Mouse (Mus musculus): ENCODE results near the gene Lysmd4. TPM values are rescaled to one million over a fixed set of nuclear protein-coding genes. Genes with fewer than 3 reads are reported as not detected.
A peak's percentile ranks its signal among the peaks of the same experiment; 100 is the strongest.
"Not testable (repeated sequence)": the region's sequence is repeated elsewhere in the genome, so short reads cannot be mapped to it uniquely, and the experiment has no call there.

The Lysmd4 gene
- polyA plus RNA-seq, 1 experiment from 2014 or later = 28.5 TPM

- Histone ChIP-seq H3K4me2 (replicated peaks) (no peak overlapping the region), H3K9me3 (no peaks in the 10 kb centered on the region), H3K27me3 (no peaks in the 10 kb centered on the region), H3K27ac (no peak overlapping the region), H3K36me3 (peaks cover 56% of the 10 kb centered on the region), H3K9ac (replicated peaks) (no peak overlapping the region), H3K4me3 (replicated peaks) (no peak overlapping the region), H3K4me1 (replicated peaks) (peaks cover 11% of the 10 kb centered on the region)
- WGBS = 83% methylated on average over 8 of the region's 8 CpGs
- ATAC-seq = no peak
Measured at GRCm38 (mm10) chr7:67234797-67235196, 12.5 kb downstream of the Lysmd4 start.

DNA sequence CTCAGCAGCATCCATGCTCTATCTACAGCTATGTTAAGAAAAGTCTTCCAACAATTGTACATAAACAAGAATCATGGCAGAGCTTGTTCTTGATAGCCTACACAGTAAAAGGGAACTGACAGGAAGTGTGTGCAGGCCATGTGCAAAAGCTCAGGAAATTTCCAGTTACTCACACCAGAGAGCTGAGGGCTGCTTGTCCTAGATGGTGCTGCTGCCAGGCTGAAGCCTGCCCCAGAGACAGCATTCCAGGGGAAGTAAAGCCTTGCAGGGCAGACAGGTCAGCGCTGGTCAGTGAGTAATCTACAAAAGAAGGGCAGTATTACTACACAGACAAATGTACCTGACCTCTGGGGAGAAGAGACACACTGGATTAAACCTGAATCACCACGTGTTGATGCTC lies 14.0 kb downstream of the Lysmd4 start:
- 89% methylated on average over 2 of the region's 2 CpGs for WGBS
- no peak for ATAC-seq
- no peak overlapping the region for H3K27ac ChIP-seq
- H3K9ac ChIP-seq (replicated peaks) = no peak overlapping the region
- peaks cover 56% of the 10 kb centered on the region for H3K36me3 ChIP-seq
- H3K27me3 ChIP-seq = no peaks in the 10 kb centered on the region
- no peak overlapping the region for H3K4me2 ChIP-seq (replicated peaks)
- no peaks in the 10 kb centered on the region for H3K9me3 ChIP-seq
- no peak overlapping the region for H3K4me3 ChIP-seq (replicated peaks)
- no peaks in the 10 kb centered on the region for H3K4me1 ChIP-seq (replicated peaks)

- Histone ChIP-seq H3K4me3 (replicated peaks) (no peak overlapping the region), H3K4me1 (replicated peaks) (no peaks in the 10 kb centered on the region), H3K9ac (replicated peaks) (no peak overlapping the region), H3K27ac (no peak overlapping the region), H3K9me3 (no peaks in the 10 kb centered on the region), H3K36me3 (peaks cover 48% of the 10 kb centered on the region), H3K4me2 (replicated peaks) (no peak overlapping the region), H3K27me3 (no peaks in the 10 kb centered on the region)
- WGBS = 93% methylated on average over 2 of the region's 2 CpGs
- no peak for ATAC-seq
Measured at GRCm38 (mm10) chr7:67237752-67238151, 15.4 kb downstream of the Lysmd4 start.

DNA sequence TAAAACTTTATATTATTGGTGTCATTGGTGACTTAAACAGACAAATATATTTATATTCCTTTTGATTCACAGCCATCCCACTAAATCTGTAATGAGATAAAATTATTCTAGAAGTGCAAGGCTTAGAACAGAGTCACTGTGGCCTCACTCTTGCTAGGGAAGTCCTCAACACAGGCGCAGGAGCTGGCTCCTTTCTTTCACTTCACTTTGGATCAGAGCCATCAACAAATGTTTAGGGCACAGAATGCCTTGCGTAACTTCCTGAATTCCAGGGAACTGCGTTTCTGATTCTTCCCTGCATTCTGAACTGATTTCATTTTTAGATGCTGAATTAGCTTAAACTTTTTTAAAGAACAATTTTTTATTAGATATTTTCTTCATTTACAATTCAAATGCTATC lies 19.6 kb downstream of the Lysmd4 start:
- Histone ChIP-seq H3K4me2 (replicated peaks) (no peak overlapping the region), H3K9ac (replicated peaks) (no peak overlapping the region), H3K27me3 (no peaks in the 10 kb centered on the region), H3K4me3 (replicated peaks) (no peak overlapping the region), H3K27ac (no peak overlapping the region), H3K9me3 (no peaks in the 10 kb centered on the region), H3K4me1 (replicated peaks) (no peaks in the 10 kb centered on the region), H3K36me3 (peaks cover 18% of the 10 kb centered on the region)
- 93% methylated on average over 3 of the region's 3 CpGs for WGBS
- ATAC-seq = no peak

DNA sequence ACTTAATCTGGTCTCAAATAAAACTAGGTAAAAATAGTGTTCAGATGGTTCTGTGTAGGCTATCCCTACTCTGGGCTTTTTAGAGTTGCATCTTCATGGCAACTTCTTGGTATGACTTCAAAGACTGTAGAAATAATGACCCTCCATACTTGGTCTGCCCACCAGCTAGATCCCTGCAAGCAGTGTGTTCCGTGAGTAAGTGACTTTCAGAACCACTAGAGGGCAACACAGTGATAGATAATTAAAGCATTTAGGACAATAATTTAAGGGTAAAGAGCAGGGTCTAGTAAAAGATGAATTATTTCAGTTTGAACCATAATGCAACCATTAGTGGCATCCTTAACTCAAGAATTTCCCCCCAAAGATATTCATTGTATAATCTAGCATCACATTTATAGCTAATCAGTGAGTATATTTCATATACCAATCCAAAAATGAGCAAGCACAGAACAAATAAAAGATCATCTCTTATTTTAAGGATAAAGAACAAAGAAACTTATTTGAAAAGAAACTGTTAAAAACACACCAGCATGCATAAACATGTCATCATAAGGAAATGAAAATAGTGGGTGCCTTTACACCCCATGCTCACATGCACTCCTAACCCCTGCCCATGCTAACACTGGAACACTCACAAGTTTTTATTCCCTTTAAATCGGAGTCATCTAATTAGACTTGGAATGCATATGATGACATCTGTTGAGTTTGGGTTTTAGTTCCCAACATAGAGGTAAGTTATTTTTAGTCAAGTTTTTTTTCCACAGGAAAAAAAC lies 21.0 kb downstream of the Lysmd4 start:
- Histone ChIP-seq H3K4me2 (replicated peaks) (no peak overlapping the region), H3K9me3 (no peaks in the 10 kb centered on the region), H3K4me3 (replicated peaks) (no peak overlapping the region), H3K36me3 (peaks cover 18% of the 10 kb centered on the region), H3K27me3 (no peaks in the 10 kb centered on the region), H3K27ac (no peak overlapping the region), H3K4me1 (replicated peaks) (no peaks in the 10 kb centered on the region), H3K9ac (replicated peaks) (no peak overlapping the region)
- WGBS = 53% methylated on average over 2 of the region's 2 CpGs
- no peak for ATAC-seq

GRCm38 (mm10) chr7:67243894-67244282 lies 21.5 kb downstream of the Lysmd4 start:
- no peak for ATAC-seq
- H3K27me3 ChIP-seq = no peaks in the 10 kb centered on the region
- no peaks in the 10 kb centered on the region for H3K4me1 ChIP-seq (replicated peaks)
- no peak overlapping the region for H3K4me2 ChIP-seq (replicated peaks)
- H3K9me3 ChIP-seq = no peaks in the 10 kb centered on the region
- no peak overlapping the region for H3K9ac ChIP-seq (replicated peaks)
- H3K4me3 ChIP-seq (replicated peaks) = no peak overlapping the region
- H3K27ac ChIP-seq = no peak overlapping the region
- 69% methylated on average over 4 of the region's 4 CpGs for WGBS
- H3K36me3 ChIP-seq = peaks cover 12% of the 10 kb centered on the region

DNA sequence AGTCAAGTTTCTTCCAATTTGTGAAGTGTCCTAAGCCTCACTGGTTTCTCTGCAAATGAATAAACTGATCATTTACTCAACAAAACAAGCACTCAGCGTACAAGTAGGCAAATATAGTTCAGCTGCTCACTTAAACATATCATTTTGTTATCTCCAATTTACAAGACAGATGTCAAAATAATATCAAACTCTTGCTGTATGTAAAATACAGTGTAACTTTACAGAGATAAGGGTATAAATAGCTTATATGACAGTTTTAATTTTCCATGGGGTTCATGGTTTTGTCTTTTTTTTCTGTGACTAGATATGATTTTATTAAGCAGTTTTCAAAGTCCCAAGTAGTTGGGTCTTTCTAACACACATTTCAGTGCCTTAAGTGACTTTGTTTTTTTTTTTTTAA lies 22.9 kb downstream of the Lysmd4 start:
- Histone ChIP-seq H3K4me1 (replicated peaks) (no peaks in the 10 kb centered on the region), H3K4me3 (replicated peaks) (no peak overlapping the region), H3K27ac (no peak overlapping the region), H3K4me2 (replicated peaks) (no peak overlapping the region), H3K9me3 (no peaks in the 10 kb centered on the region), H3K36me3 (peaks cover 9% of the 10 kb centered on the region), H3K27me3 (no peaks in the 10 kb centered on the region), H3K9ac (replicated peaks) (no peak overlapping the region)
- WGBS = 100% methylated on average over 1 of the region's 1 CpGs
- no peak for ATAC-seq

GRCm38 (mm10) chr7:67246067-67246466 lies 23.7 kb downstream of the Lysmd4 start:
- no peaks in the 10 kb centered on the region for H3K9me3 ChIP-seq
- H3K4me2 ChIP-seq (replicated peaks) = no peak overlapping the region
- H3K36me3 ChIP-seq = peaks cover 10% of the 10 kb centered on the region
- 82% methylated on average over 2 of the region's 2 CpGs for WGBS
- no peaks in the 10 kb centered on the region for H3K4me1 ChIP-seq (replicated peaks)
- no peak overlapping the region for H3K27ac ChIP-seq
- ATAC-seq = no peak
- H3K9ac ChIP-seq (replicated peaks) = no peak overlapping the region
- no peaks in the 10 kb centered on the region for H3K27me3 ChIP-seq
- no peak overlapping the region for H3K4me3 ChIP-seq (replicated peaks)

DNA sequence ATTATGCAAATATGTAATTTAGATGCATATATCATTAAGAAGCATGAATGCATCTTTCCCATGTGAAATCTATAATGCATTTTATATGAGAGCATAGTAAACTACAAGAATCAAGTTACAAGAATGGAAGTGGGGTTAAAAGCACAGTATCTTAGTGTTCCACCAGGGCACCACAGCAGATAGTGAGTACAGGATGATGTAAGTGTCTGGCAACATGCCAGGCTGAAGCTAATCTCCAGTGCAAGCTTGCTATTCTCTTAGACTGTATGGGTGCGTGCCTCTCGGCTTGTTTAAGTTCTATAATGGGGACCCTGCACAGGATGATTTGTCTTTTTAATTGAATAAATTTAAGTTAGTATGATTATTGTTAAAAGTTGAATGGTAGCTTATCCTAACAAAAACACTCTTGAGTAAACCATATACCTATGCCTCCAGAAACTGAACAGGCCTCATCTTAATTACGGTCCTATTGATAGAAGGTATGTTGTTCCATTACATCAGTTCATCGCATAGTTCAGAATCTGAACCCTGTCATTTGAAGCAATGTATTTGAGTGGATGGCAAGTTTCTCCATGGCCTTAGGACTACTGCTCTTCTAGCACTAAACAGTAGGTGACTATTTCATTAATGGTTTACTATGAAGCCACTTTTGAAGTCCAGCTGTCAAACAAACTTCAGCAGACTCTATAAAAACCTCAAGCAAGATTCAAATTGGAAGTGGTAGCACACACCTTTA lies 37.7 kb downstream of the Lysmd4 start:
- ATAC-seq = 0 out of 2 replicates have a peak, but pooled peaks have one; percentile 69
- Histone ChIP-seq H3K9me3 (no peaks in the 10 kb centered on the region), H3K27ac (no peak overlapping the region), H3K4me3 (replicated peaks) (no peak overlapping the region), H3K36me3 (peaks cover 20% of the 10 kb centered on the region), H3K4me2 (replicated peaks) (no peak overlapping the region), H3K27me3 (no peaks in the 10 kb centered on the region), H3K9ac (replicated peaks) (no peak overlapping the region), H3K4me1 (replicated peaks) (0 out of 2 replicates have a peak, but pooled peaks cover 2% of the 10 kb centered on the region)
- 68% methylated on average over 4 of the region's 4 CpGs for WGBS

DNA sequence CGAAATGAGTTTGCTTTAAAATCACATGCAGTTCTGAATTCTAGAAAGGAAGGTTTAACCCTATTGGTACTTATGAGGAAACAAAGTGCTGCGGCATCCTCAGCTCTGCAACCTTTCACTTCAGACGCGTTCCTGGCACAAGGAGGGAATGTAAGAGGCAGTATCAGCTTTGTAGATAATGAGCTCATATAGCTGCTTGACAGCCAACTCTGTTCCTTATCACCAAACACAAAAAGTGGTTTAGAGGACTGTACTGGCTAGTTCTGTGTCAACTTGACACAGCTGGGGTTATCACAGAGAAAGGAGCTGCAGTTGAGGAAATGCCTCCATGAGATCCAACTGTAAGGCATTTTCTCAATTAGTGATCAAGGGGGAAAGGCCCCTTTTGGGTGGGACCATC lies 48.1 kb downstream of the Lysmd4 start:
- not testable (repeated sequence) for H3K4me3 ChIP-seq (replicated peaks); H3K27me3 ChIP-seq; H3K4me1 ChIP-seq (replicated peaks); ATAC-seq; H3K9ac ChIP-seq (replicated peaks); H3K4me2 ChIP-seq (replicated peaks); H3K36me3 ChIP-seq; H3K9me3 ChIP-seq; H3K27ac ChIP-seq
- 93% methylated on average over 4 of the region's 4 CpGs for WGBS

DNA sequence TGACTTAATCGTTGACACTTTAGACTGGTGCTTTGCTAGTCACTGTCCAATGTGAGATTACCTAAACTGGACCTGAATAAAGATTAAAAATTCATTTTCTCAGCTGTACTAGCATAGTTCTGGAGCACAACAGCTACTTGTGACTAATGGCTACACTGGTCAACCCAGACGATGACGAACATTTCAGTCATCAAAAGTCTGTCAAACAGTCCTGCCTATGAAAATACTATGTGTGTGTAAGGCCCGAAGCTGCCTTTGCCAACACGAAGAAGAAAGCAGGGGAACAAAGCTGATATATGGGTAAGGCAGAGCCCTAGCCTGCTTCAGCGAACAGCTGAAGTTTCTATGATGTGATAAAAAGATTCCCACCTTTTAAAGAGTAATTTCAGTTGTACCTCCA lies 61.2 kb downstream of the Lysmd4 start:
- no peaks in the 10 kb centered on the region for H3K36me3 ChIP-seq
- H3K4me2 ChIP-seq (replicated peaks) = no peak overlapping the region
- no peak overlapping the region for H3K4me3 ChIP-seq (replicated peaks)
- H3K9ac ChIP-seq (replicated peaks) = no peak overlapping the region
- WGBS = 95% methylated on average over 6 of the region's 6 CpGs
- no peak for ATAC-seq
- H3K4me1 ChIP-seq (replicated peaks) = no peaks in the 10 kb centered on the region
- no peak overlapping the region for H3K27ac ChIP-seq
- H3K9me3 ChIP-seq = no peaks in the 10 kb centered on the region
- H3K27me3 ChIP-seq = no peaks in the 10 kb centered on the region

GRCm38 (mm10) chr7:67287456-67287855 lies 65.1 kb downstream of the Lysmd4 start:
- H3K9ac ChIP-seq (replicated peaks) = no peak overlapping the region
- H3K4me2 ChIP-seq (replicated peaks) = no peak overlapping the region
- H3K4me3 ChIP-seq (replicated peaks) = no peak overlapping the region
- no peaks in the 10 kb centered on the region for H3K36me3 ChIP-seq
- ATAC-seq = no peak
- no peaks in the 10 kb centered on the region for H3K9me3 ChIP-seq
- H3K4me1 ChIP-seq (replicated peaks) = no peaks in the 10 kb centered on the region
- 82% methylated on average over 4 of the region's 4 CpGs for WGBS
- H3K27ac ChIP-seq = no peak overlapping the region
- no peaks in the 10 kb centered on the region for H3K27me3 ChIP-seq

Data from midbrain, embryonic 13.5 days (tissue).